Mouse (Mus musculus): ENCODE results near the gene Gm49333. TPM values are rescaled to one million over a fixed set of nuclear protein-coding genes. Genes with fewer than 3 reads are reported as not detected.

Gm49333 gene
- total and polyA plus RNA-seq, 2 experiments from 2014 or later, result not detected

GRCm38 (mm10) chr16:20621991-20622685 is 10.7 kb downstream of the Gm49333 start:
- DNase-seq (ENCODE audit: low spot score) (peak; percentile 87), ATAC-seq (peak; percentile 78)
- Histone ChIP-seq H3K4me3 (ENCODE audit: low read length) (peak overlapping the region; percentile 84), H3K4me2 (ENCODE audit: low read depth, low read length) (peak overlapping the region; percentile 88), H3K27me3 (ENCODE audit: insufficient read depth, low read length) (no peaks in the 10 kb centered on the region), H3K9me3 (ENCODE audit: low read length) (no peaks in the 10 kb centered on the region), H3K27ac (peak overlapping the region; percentile 94), H3K4me1 (ENCODE audit: insufficient read depth, low read length) (peaks cover 8% of the 10 kb centered on the region; the same call in 1 of the 2 replicates), H3K36me3 (ENCODE audit: insufficient read depth, low read length) (no peaks in the 10 kb centered on the region), H3K9ac (replicated peaks; ENCODE audit: low read length) (peak overlapping the region; percentile 70)
- under 1% methylated on average over 34 of the region's 37 CpGs for WGBS
- no peak for TF ChIP-seq CTCF (IDR thresholded peaks at IDR 0.05; ENCODE audit: low read depth)

GRCm38 (mm10) chr16:20623211-20623610 is 11.8 kb downstream of the Gm49333 start:
- H3K4me1 ChIP-seq (ENCODE audit: insufficient read depth, low read length), result peaks cover 8% of the 10 kb centered on the region; the same call in 1 of the 2 replicates
- H3K4me3 ChIP-seq (ENCODE audit: low read length), result no peak overlapping the region
- ATAC-seq, result no peak
- H3K27ac ChIP-seq, result peak overlapping the region; percentile 94; the same call in 1 of the 2 replicates
- 0 out of 2 replicates have a peak overlapping the region, but pooled peaks have one; percentile 70 for H3K9ac ChIP-seq (replicated peaks; ENCODE audit: low read length)
- no peaks in the 10 kb centered on the region for H3K27me3 ChIP-seq (ENCODE audit: insufficient read depth, low read length)
- H3K4me2 ChIP-seq (ENCODE audit: low read depth, low read length), result peak overlapping the region; percentile 88
- DNase-seq (ENCODE audit: low spot score), result no peak
- TF ChIP-seq CTCF (IDR thresholded peaks at IDR 0.05; ENCODE audit: low read depth), result no peak
- H3K36me3 ChIP-seq (ENCODE audit: insufficient read depth, low read length), result no peaks in the 10 kb centered on the region
- WGBS, result 34% methylated on average over 2 of the region's 2 CpGs
- H3K9me3 ChIP-seq (ENCODE audit: low read length), result no peaks in the 10 kb centered on the region

DNA sequence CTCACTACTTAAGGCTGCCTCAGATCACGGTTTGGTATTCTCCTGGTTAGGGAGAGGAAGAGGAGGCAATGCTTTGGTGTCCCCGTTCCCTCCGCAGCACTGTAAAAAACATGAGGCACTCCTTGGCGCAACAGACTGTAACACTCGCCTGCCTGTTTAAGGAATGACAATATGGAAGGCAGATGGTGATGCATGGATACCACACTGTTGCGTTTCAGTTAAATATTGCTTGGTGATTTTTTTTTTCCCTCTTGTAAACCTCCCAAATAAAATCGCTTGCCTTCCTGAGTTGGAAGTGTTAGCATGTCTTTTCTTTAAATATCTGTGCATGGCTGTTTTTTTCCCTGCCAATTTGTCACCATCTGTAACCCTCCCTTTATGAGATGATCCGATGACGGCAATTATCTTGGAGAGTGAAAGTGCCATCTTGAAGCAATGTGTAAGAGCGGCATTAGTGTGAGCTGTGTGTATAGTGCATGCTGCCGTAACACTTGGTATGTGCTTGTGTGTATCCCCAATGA is 17.5 kb downstream of the Gm49333 start:
- H3K9me3 ChIP-seq (ENCODE audit: low read length), result no peaks in the 10 kb centered on the region
- DNase-seq (ENCODE audit: low spot score), result no peak
- no peaks in the 10 kb centered on the region; the same call in 1 of the 2 replicates for H3K36me3 ChIP-seq (ENCODE audit: insufficient read depth, low read length)
- H3K27me3 ChIP-seq (ENCODE audit: insufficient read depth, low read length), result no peaks in the 10 kb centered on the region
- TF ChIP-seq CTCF (IDR thresholded peaks at IDR 0.05; ENCODE audit: low read depth), result no peak
- no peak for ATAC-seq
- no peak overlapping the region; the same call in 1 of the 2 replicates for H3K27ac ChIP-seq
- peak overlapping the region; percentile 79 for H3K4me2 ChIP-seq (ENCODE audit: low read depth, low read length)
- H3K4me1 ChIP-seq (ENCODE audit: insufficient read depth, low read length), result peaks cover 6% of the 10 kb centered on the region; the same call in 1 of the 2 replicates
- H3K9ac ChIP-seq (replicated peaks; ENCODE audit: low read length), result peak overlapping the region; percentile 74; the same call in 1 of the 2 replicates
- H3K4me3 ChIP-seq (ENCODE audit: low read length), result peak overlapping the region; percentile 61; the same call in 1 of the 2 replicates
- WGBS, result 46% methylated on average over 11 of the region's 11 CpGs

- Histone ChIP-seq H3K36me3 (ENCODE audit: insufficient read depth, low read length) (no peaks in the 10 kb centered on the region; the same call in 1 of the 2 replicates), H3K9ac (replicated peaks; ENCODE audit: low read length) (peak within 1 kb of the TSS; percentile 74), H3K4me3 (ENCODE audit: low read length) (peak within 1 kb of the TSS; percentile 61), H3K9me3 (ENCODE audit: low read length) (no peaks in the 10 kb centered on the region), H3K27me3 (ENCODE audit: insufficient read depth, low read length) (no peaks in the 10 kb centered on the region), H3K27ac (peak within 1 kb of the TSS; percentile 85), H3K4me2 (ENCODE audit: low read depth, low read length) (peak within 1 kb of the TSS; percentile 79), H3K4me1 (ENCODE audit: insufficient read depth, low read length) (peaks cover 6% of the 10 kb centered on the region; the same call in 1 of the 2 replicates)
- 4% methylated on average over 54 of the region's 54 CpGs for WGBS
- ATAC-seq (peak; percentile 66), DNase-seq (ENCODE audit: low spot score) (peak; percentile 68)
- no peak for TF ChIP-seq CTCF (IDR thresholded peaks at IDR 0.05; ENCODE audit: low read depth)
Measured at GRCm38 (mm10) chr16:20629731-20630634, 18.6 kb downstream of the Gm49333 start, which contains the start of gene Ece2. Gene Ece2, plus strand, starts transcription at chr16:20629828.

GRCm38 (mm10) chr16:20637410-20637809 is 26.0 kb downstream of the Gm49333 start:
- Histone ChIP-seq H3K27ac (no peak overlapping the region), H3K9ac (replicated peaks; ENCODE audit: low read length) (no peak overlapping the region), H3K27me3 (ENCODE audit: insufficient read depth, low read length) (no peaks in the 10 kb centered on the region), H3K4me3 (ENCODE audit: low read length) (no peak overlapping the region), H3K4me1 (ENCODE audit: insufficient read depth, low read length) (no peaks in the 10 kb centered on the region), H3K4me2 (ENCODE audit: low read depth, low read length) (no peak overlapping the region), H3K36me3 (ENCODE audit: insufficient read depth, low read length) (no peaks in the 10 kb centered on the region; the same call in 1 of the 2 replicates), H3K9me3 (ENCODE audit: low read length) (no peaks in the 10 kb centered on the region)
- TF ChIP-seq CTCF (IDR thresholded peaks at IDR 0.05; ENCODE audit: low read depth), result no peak
- no peak for ATAC-seq
- 84% methylated on average over 8 of the region's 8 CpGs for WGBS
- no peak for DNase-seq (ENCODE audit: low spot score)

GRCm38 (mm10) chr16:20638367-20638766 is 27.0 kb downstream of the Gm49333 start:
- Histone ChIP-seq H3K36me3 (ENCODE audit: insufficient read depth, low read length) (peaks cover 4% of the 10 kb centered on the region), H3K27me3 (ENCODE audit: insufficient read depth, low read length) (no peaks in the 10 kb centered on the region), H3K4me1 (ENCODE audit: insufficient read depth, low read length) (no peaks in the 10 kb centered on the region), H3K27ac (peak overlapping the region; percentile 51; the same call in 1 of the 2 replicates), H3K4me2 (ENCODE audit: low read depth, low read length) (0 out of 2 replicates have a peak overlapping the region, but pooled peaks have one; percentile 11), H3K9ac (replicated peaks; ENCODE audit: low read length) (no peak overlapping the region), H3K9me3 (ENCODE audit: low read length) (no peaks in the 10 kb centered on the region), H3K4me3 (ENCODE audit: low read length) (no peak overlapping the region)
- TF ChIP-seq CTCF (IDR thresholded peaks at IDR 0.05; ENCODE audit: low read depth), result no peak
- DNase-seq (ENCODE audit: low spot score) (peak; percentile 72), ATAC-seq (peak; percentile 58; the same call in 1 of the 2 replicates)
- WGBS, result 30% methylated on average over 8 of the region's 8 CpGs
